Mouse (Mus musculus) gonadal fat pad, adult 2 months (tissue): ENCODE measurements around the gene Ston1. TPM values are rescaled to one million over a fixed set of nuclear protein-coding genes. Genes with fewer than 3 reads are reported as not detected.

Source experiments
- DNase-seq: peaks from one replicate; pipeline ENCODE4 v3.0.0-alpha.2; 2012; ENCODE audit warnings: low read depth
- polyA plus RNA-seq: library from polyadenylated mRNA; depleted of rRNA; stranded (reverse); fragments of >200 nt; gene quantifications from 2 replicates; pipeline ENCODE4 v1.2.3, GENCODE M21; 2012

Gene Ston1
- polyA plus RNA-seq, 1 experiment: 8.9 TPM

- DNase-seq: no peak
These were observed 27.9 kb downstream of the Ston1 start for GRCm38 (mm10) chr17:88625350-88625749.

GRCm38 (mm10) chr17:88625931-88626330 lies 28.4 kb downstream of the Ston1 start:
- DNase-seq: no peak

GRCm38 (mm10) chr17:88626347-88626811 lies 28.9 kb downstream of the Ston1 start:
- no peak for DNase-seq

GRCm38 (mm10) chr17:88627150-88627549 lies 29.7 kb downstream of the Ston1 start:
- no peak for DNase-seq

- no peak for DNase-seq
These were observed 31.3 kb downstream of the Ston1 start for GRCm38 (mm10) chr17:88628676-88629380.

- no peak for DNase-seq
These were observed 31.9 kb downstream of the Ston1 start for GRCm38 (mm10) chr17:88629381-88629759.

GRCm38 (mm10) chr17:88629931-88630553 lies 32.6 kb downstream of the Ston1 start:
- no peak for DNase-seq

- DNase-seq: no peak
These were observed 33.1 kb downstream of the Ston1 start for GRCm38 (mm10) chr17:88630554-88630948.

- no peak for DNase-seq
These were observed 35.1 kb downstream of the Ston1 start for GRCm38 (mm10) chr17:88632631-88633030.

- no peak for DNase-seq
These were observed 38.6 kb downstream of the Ston1 start for GRCm38 (mm10) chr17:88636076-88636475.

GRCm38 (mm10) chr17:88636587-88636986 lies 39.1 kb downstream of the Ston1 start:
- no peak for DNase-seq

- DNase-seq: no peak
These were observed 43.5 kb downstream of the Ston1 start for GRCm38 (mm10) chr17:88641012-88641411.

- DNase-seq: no peak
These were observed 44.4 kb downstream of the Ston1 start for GRCm38 (mm10) chr17:88641836-88642235.

- no peak for DNase-seq
These were observed 47.4 kb downstream of the Ston1 start for GRCm38 (mm10) chr17:88644876-88645275.

- no peak for DNase-seq
These were observed 47.8 kb downstream of the Ston1 start for GRCm38 (mm10) chr17:88645299-88645698.

- DNase-seq: no peak
These were observed 49.7 kb downstream of the Ston1 start for GRCm38 (mm10) chr17:88647149-88647548.

- no peak for DNase-seq
These were observed 54.5 kb downstream of the Ston1 start for GRCm38 (mm10) chr17:88652010-88652409.

GRCm38 (mm10) chr17:88652702-88653374 lies 55.4 kb downstream of the Ston1 start:
- no peak for DNase-seq

GRCm38 (mm10) chr17:88653375-88653769 lies 55.9 kb downstream of the Ston1 start:
- DNase-seq: no peak

- no peak for DNase-seq
These were observed 61.0 kb downstream of the Ston1 start for GRCm38 (mm10) chr17:88658510-88658909.

- no peak for DNase-seq
These were observed 68.6 kb downstream of the Ston1 start for GRCm38 (mm10) chr17:88666076-88666475.

GRCm38 (mm10) chr17:88668452-88668851 lies 71.0 kb downstream of the Ston1 start, which contains the start of gene Gtf2a1l:
Gene Gtf2a1l, plus strand, starts transcription at chr17:88668660.
- no peak for DNase-seq

GRCm38 (mm10) chr17:88669921-88670320 lies 72.4 kb downstream of the Ston1 start:
- DNase-seq: no peak
